Mouse (Mus musculus) heart, embryonic 10.5 days (tissue): ENCODE data around the gene Ybx2. TPM values are rescaled to one million over a fixed set of nuclear protein-coding genes. Genes with fewer than 3 reads are reported as not detected.
A peak's percentile ranks its signal among the peaks of the same experiment; 100 is the strongest.

ENCODE experiments used
- DNase-seq: peaks from one replicate; pipeline ENCODE4 v3.0.0-alpha.2; 2017; ENCODE audit warnings: low spot score
- H3K27ac ChIP-seq: fragments of 300-500 bp; sonication (generic); 2 replicates; pipeline ENCODE4 v1.5.1; 2016; ENCODE audit warnings: mild to moderate bottlenecking
- H3K27me3 ChIP-seq: fragments of 300-500 bp; sonication (generic); 2 replicates; pipeline ENCODE4 v1.6.1; 2016; ENCODE audit warnings: mild to moderate bottlenecking; ENCODE audit not compliant: poor library complexity, insufficient read depth, severe bottlenecking
- H3K36me3 ChIP-seq: fragments of 300-500 bp; sonication (generic); 2 replicates; pipeline ENCODE4 v1.6.1; 2016; ENCODE audit warnings: mild to moderate bottlenecking, moderate library complexity
- H3K4me1 ChIP-seq: fragments of 300-500 bp; sonication (generic); 2 replicates; pipeline ENCODE4 v1.6.1; 2016; ENCODE audit warnings: mild to moderate bottlenecking
- H3K4me3 ChIP-seq: fragments of 300-500 bp; sonication (generic); 2 replicates; pipeline ENCODE4 v1.5.1; 2016; ENCODE audit warnings: mild to moderate bottlenecking, moderate library complexity
- H3K9me3 ChIP-seq: fragments of 300-500 bp; sonication (generic); 2 replicates; pipeline ENCODE4 v1.6.1; 2016; ENCODE audit warnings: mild to moderate bottlenecking, moderate library complexity
- WGBS: fragments of 180-500 bp; shearing (Covaris S2); methylation state at CpG from one replicate; pipeline ENCODE4 v1.1.7; 2016; 5-methylcytosine and 5-hydroxymethylcytosine counted together
- polyA plus RNA-seq: library from polyadenylated mRNA; unstranded; fragments of >200 nt; fragmentation: Nextera tagmentation; extraction: Ambion mirVana; gene quantifications from 2 replicates; pipeline ENCODE4 v1.2.1, GENCODE M21; 2016

Gene Ybx2
- polyA plus RNA-seq: 1.8 and 2.1 TPM in 2 replicates

- Histone ChIP-seq H3K36me3 (no peaks in the 10 kb centered on the region), H3K4me3 (peak within 1 kb of the TSS; percentile 77), H3K27me3 (peaks cover 55% of the 10 kb centered on the region), H3K27ac (peak within 1 kb of the TSS; percentile 85), H3K4me1 (peaks cover 36% of the 10 kb centered on the region), H3K9me3 (no peaks in the 10 kb centered on the region)
- WGBS: 1% methylated on average over 62 of the region's 62 CpGs
- DNase-seq: peak; percentile 92
Observed at GRCm38 (mm10) chr11:69935137-69935879, at the start of gene Ybx2. Gene Ybx2, plus strand, starts transcription at chr11:69935796.

- Histone ChIP-seq H3K27me3 (no peaks in the 10 kb centered on the region), H3K27ac (peak overlapping the region; percentile 65; the same call in 1 of the 2 replicates), H3K4me3 (no peak overlapping the region), H3K4me1 (peaks cover 54% of the 10 kb centered on the region), H3K36me3 (0 out of 2 replicates have a peak, but pooled peaks cover 2% of the 10 kb centered on the region), H3K9me3 (no peaks in the 10 kb centered on the region)
- DNase-seq: peak; percentile 87
- WGBS: 52% methylated on average over 8 of the region's 8 CpGs
Observed at GRCm38 (mm10) chr11:69886907-69887635, 48.5 kb upstream of the Ybx2 start.

GRCm38 (mm10) chr11:69891482-69891881 lies 44.1 kb upstream of the Ybx2 start:
- Histone ChIP-seq H3K4me1 (peaks cover 37% of the 10 kb centered on the region; the same call in 1 of the 2 replicates), H3K36me3 (0 out of 2 replicates have a peak, but pooled peaks cover 2% of the 10 kb centered on the region), H3K27ac (peak overlapping the region; percentile 78; the same call in 1 of the 2 replicates), H3K4me3 (no peak overlapping the region), H3K9me3 (no peaks in the 10 kb centered on the region), H3K27me3 (no peaks in the 10 kb centered on the region)
- 44% methylated on average over 4 of the region's 4 CpGs for WGBS
- no peak for DNase-seq

GRCm38 (mm10) chr11:69894671-69895070 lies 40.9 kb upstream of the Ybx2 start:
- DNase-seq: no peak
- H3K4me1 ChIP-seq: peaks cover 43% of the 10 kb centered on the region
- no peaks in the 10 kb centered on the region for H3K36me3 ChIP-seq
- no peak overlapping the region for H3K4me3 ChIP-seq
- no peaks in the 10 kb centered on the region for H3K27me3 ChIP-seq
- H3K27ac ChIP-seq: no peak overlapping the region
- 74% methylated on average over 5 of the region's 5 CpGs for WGBS
- no peaks in the 10 kb centered on the region for H3K9me3 ChIP-seq

- Histone ChIP-seq H3K27ac (peak within 1 kb of the TSS; percentile 36; the same call in 1 of the 2 replicates), H3K36me3 (no peaks in the 10 kb centered on the region), H3K4me3 (no peak within 1 kb of the TSS), H3K9me3 (no peaks in the 10 kb centered on the region), H3K4me1 (peaks cover 42% of the 10 kb centered on the region), H3K27me3 (no peaks in the 10 kb centered on the region)
- WGBS: 67% methylated on average over 4 of the region's 4 CpGs
- DNase-seq: no peak
Observed at GRCm38 (mm10) chr11:69895291-69895690, 40.3 kb upstream of the Ybx2 start, which contains the start of gene Acap1. Gene Acap1, minus strand, starts transcription at chr11:69895539.

GRCm38 (mm10) chr11:69899870-69900269 lies 35.7 kb upstream of the Ybx2 start:
- Histone ChIP-seq H3K27ac (peak overlapping the region; percentile 99), H3K36me3 (peaks cover 17% of the 10 kb centered on the region), H3K27me3 (no peaks in the 10 kb centered on the region), H3K4me3 (peak overlapping the region; percentile 96), H3K4me1 (peaks cover 51% of the 10 kb centered on the region), H3K9me3 (no peaks in the 10 kb centered on the region)
- 23% methylated on average over 4 of the region's 4 CpGs for WGBS
- no peak for DNase-seq

GRCm38 (mm10) chr11:69900471-69901405 lies 34.9 kb upstream of the Ybx2 start, which contains the start of the genes 2810408A11Rik and Neurl4:
Gene 2810408A11Rik, minus strand, starts transcription at chr11:69900987.
Gene Neurl4, plus strand, starts transcription at chr11:69901072.
- DNase-seq: peak; percentile 97
- H3K27ac ChIP-seq: peak within 1 kb of the TSS; percentile 99
- WGBS: under 1% methylated on average over 38 of the region's 38 CpGs
- peaks cover 48% of the 10 kb centered on the region for H3K4me1 ChIP-seq
- H3K9me3 ChIP-seq: no peaks in the 10 kb centered on the region
- H3K4me3 ChIP-seq: peak within 1 kb of the TSS; percentile 96
- peaks cover 26% of the 10 kb centered on the region for H3K36me3 ChIP-seq
- H3K27me3 ChIP-seq: no peaks in the 10 kb centered on the region

GRCm38 (mm10) chr11:69901406-69901846 lies 34.2 kb upstream of the Ybx2 start:
- H3K9me3 ChIP-seq: no peaks in the 10 kb centered on the region
- peak; percentile 99 for DNase-seq
- peaks cover 33% of the 10 kb centered on the region for H3K36me3 ChIP-seq
- under 1% methylated on average over 42 of the region's 42 CpGs for WGBS
- H3K27me3 ChIP-seq: no peaks in the 10 kb centered on the region
- H3K4me1 ChIP-seq: peaks cover 48% of the 10 kb centered on the region
- peak overlapping the region; percentile 99 for H3K27ac ChIP-seq
- H3K4me3 ChIP-seq: peak overlapping the region; percentile 96

GRCm38 (mm10) chr11:69901993-69902392 lies 33.6 kb upstream of the Ybx2 start:
- 1% methylated on average over 39 of the region's 39 CpGs for WGBS

GRCm38 (mm10) chr11:69902972-69903371 lies 32.6 kb upstream of the Ybx2 start:
- Histone ChIP-seq H3K27ac (0 out of 2 replicates have a peak overlapping the region, but pooled peaks have one; percentile 8), H3K9me3 (no peaks in the 10 kb centered on the region), H3K4me3 (peak overlapping the region; percentile 96), H3K36me3 (peaks cover 48% of the 10 kb centered on the region), H3K27me3 (no peaks in the 10 kb centered on the region), H3K4me1 (peaks cover 42% of the 10 kb centered on the region)
- WGBS: 91% methylated on average over 13 of the region's 13 CpGs
- DNase-seq: no peak

More at GRCm38 (mm10) chr11:69901993-69902392, 33.6 kb upstream of the Ybx2 start:
- H3K4me1 ChIP-seq: peaks cover 48% of the 10 kb centered on the region
- peak overlapping the region; percentile 99 for H3K27ac ChIP-seq
- H3K4me3 ChIP-seq: peak overlapping the region; percentile 96
- DNase-seq: no peak
- H3K27me3 ChIP-seq: no peaks in the 10 kb centered on the region
- no peaks in the 10 kb centered on the region for H3K9me3 ChIP-seq
- peaks cover 38% of the 10 kb centered on the region for H3K36me3 ChIP-seq

GRCm38 (mm10) chr11:69904311-69904710 lies 31.3 kb upstream of the Ybx2 start:
- Histone ChIP-seq H3K36me3 (peaks cover 61% of the 10 kb centered on the region), H3K27ac (no peak overlapping the region), H3K4me3 (no peak overlapping the region), H3K27me3 (no peaks in the 10 kb centered on the region), H3K9me3 (no peaks in the 10 kb centered on the region), H3K4me1 (peaks cover 28% of the 10 kb centered on the region)
- 94% methylated on average over 9 of the region's 9 CpGs for WGBS
- no peak for DNase-seq

GRCm38 (mm10) chr11:69908645-69909044 lies 27.0 kb upstream of the Ybx2 start:
- no peak for DNase-seq
- H3K4me3 ChIP-seq: no peak overlapping the region
- peaks cover 8% of the 10 kb centered on the region for H3K4me1 ChIP-seq
- peaks cover 98% of the 10 kb centered on the region for H3K36me3 ChIP-seq
- no peaks in the 10 kb centered on the region for H3K9me3 ChIP-seq
- no peak overlapping the region for H3K27ac ChIP-seq
- H3K27me3 ChIP-seq: no peaks in the 10 kb centered on the region
- WGBS: 90% methylated on average over 11 of the region's 11 CpGs
